Mouse (Mus musculus): Measurements from ENCODE around the gene Gm2663. TPM values are rescaled to one million over a fixed set of nuclear protein-coding genes. Genes with fewer than 3 reads are reported as not detected.
"Not testable (repeated sequence)": the region's sequence is repeated elsewhere in the genome, so short reads cannot be mapped to it uniquely, and the experiment has no call there.

Gm2663 gene
- 0.23 and 0.57 TPM in 2 replicates for polyA plus RNA-seq (2015; fragmentation: Nextera tagmentation; extraction: Ambion mirVana)

DNA sequence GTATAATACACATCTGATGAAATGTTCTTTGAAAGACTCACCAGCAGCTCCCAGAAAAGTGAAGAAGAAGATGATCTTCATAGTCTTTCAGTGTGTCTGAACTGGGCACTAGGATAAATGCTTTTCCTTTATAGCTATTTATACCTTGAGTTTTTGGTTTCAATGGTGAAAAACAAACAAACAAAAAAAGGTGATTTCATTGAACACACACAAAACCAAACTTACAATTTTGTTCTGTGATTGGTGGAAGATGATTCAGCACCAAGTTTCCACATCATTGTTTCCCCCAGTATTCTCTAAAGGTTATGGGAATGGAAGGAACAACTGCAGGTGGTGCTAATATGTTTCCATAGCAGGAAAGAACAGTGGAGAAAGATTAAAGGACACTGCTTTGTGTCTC, at the start of gene Gm2663:
TSS of gene Gm2663 (minus strand) at position 101 of the 400 bp plus-strand sequence.
- not testable (repeated sequence) for ATAC-seq (ENCODE audit: low FRiP score, low TSS enrichment); H3K4me1 ChIP-seq (replicated peaks; ENCODE audit: control insufficient read depth, insufficient read depth); H3K36me3 ChIP-seq (ENCODE audit: control insufficient read depth, insufficient read depth, low read length); H3K9ac ChIP-seq (ENCODE audit: low read length); H3K27ac ChIP-seq (replicated peaks); H3K4me2 ChIP-seq (replicated peaks; ENCODE audit: low read depth); H3K27me3 ChIP-seq (ENCODE audit: control insufficient read depth, insufficient read depth, low read length); H3K4me3 ChIP-seq (ENCODE audit: low read depth, low read length); H3K9me3 ChIP-seq (ENCODE audit: control insufficient read depth, low read length); DNase-seq (ENCODE audit: low spot score)

DNA sequence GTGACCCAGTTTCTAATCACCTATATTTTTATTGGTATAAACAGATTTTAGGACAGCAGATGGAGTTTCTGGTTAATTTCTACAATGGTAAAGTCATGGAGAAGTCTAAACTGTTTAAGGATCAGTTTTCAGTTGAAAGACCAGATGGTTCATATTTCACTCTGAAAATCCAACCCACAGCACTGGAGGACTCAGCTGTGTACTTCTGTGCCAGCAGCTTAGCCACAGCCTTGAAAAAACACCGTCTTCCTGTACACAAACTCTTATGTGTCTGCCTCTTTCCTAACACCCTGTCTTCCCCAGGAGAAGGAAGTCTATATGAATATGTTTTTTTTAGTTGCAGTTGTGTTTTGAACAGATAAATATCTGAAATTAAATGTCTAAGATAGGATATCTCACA, 49.3 kb upstream of the Gm2663 start:
- Histone ChIP-seq H3K27me3 (ENCODE audit: control insufficient read depth, insufficient read depth, low read length) (no peaks in the 10 kb centered on the region), H3K36me3 (ENCODE audit: control insufficient read depth, insufficient read depth, low read length) (no peaks in the 10 kb centered on the region), H3K4me2 (replicated peaks; ENCODE audit: low read depth) (no peak overlapping the region), H3K9me3 (ENCODE audit: control insufficient read depth, low read length) (no peaks in the 10 kb centered on the region), H3K4me1 (replicated peaks; ENCODE audit: control insufficient read depth, insufficient read depth) (no peaks in the 10 kb centered on the region), H3K4me3 (ENCODE audit: low read depth, low read length) (no peak overlapping the region), H3K9ac (ENCODE audit: low read length) (no peak overlapping the region), H3K27ac (replicated peaks) (no peak overlapping the region)
- DNase-seq (ENCODE audit: low spot score) (no peak), ATAC-seq (ENCODE audit: low FRiP score, low TSS enrichment) (no peak)
- 47% methylated on average over 1 of the region's 1 CpGs for WGBS
- no peak for TF ChIP-seq CTCF (IDR thresholded peaks at IDR 0.05; ENCODE audit: low read depth)
- TF ChIP-seq EP300 (optimal IDR thresholded peaks at IDR 0.05), result no peak

DNA sequence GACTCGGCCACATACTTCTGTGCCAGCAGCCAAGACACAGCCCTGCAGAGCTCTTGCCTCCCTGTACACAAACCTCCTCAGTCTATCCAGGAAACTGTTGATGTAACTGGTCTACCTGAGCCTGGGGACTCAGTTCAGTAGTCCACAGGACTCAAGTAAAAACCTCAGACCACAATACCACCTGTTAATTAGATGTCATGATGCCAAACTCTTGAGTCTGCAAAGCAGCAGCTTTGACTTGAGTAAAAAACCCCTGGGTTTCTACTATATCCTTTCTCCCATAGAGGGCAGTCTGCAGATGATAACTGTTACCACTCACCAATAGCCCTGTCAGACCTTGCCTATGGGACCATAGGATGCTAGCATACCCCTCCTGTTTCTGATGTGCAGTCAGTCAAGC, 48.7 kb upstream of the Gm2663 start:
- Histone ChIP-seq H3K27ac (replicated peaks) (no peak overlapping the region), H3K27me3 (ENCODE audit: control insufficient read depth, insufficient read depth, low read length) (no peaks in the 10 kb centered on the region), H3K9me3 (ENCODE audit: control insufficient read depth, low read length) (no peaks in the 10 kb centered on the region), H3K9ac (ENCODE audit: low read length) (no peak overlapping the region), H3K4me1 (replicated peaks; ENCODE audit: control insufficient read depth, insufficient read depth) (no peaks in the 10 kb centered on the region), H3K4me3 (ENCODE audit: low read depth, low read length) (no peak overlapping the region), H3K36me3 (ENCODE audit: control insufficient read depth, insufficient read depth, low read length) (no peaks in the 10 kb centered on the region), H3K4me2 (replicated peaks; ENCODE audit: low read depth) (no peak overlapping the region)
- ATAC-seq (ENCODE audit: low FRiP score, low TSS enrichment), result no peak
- no peak for DNase-seq (ENCODE audit: low spot score)
- 71% methylated on average over 1 of the region's 1 CpGs for WGBS
- TF ChIP-seq CTCF (IDR thresholded peaks at IDR 0.05; ENCODE audit: low read depth), result no peak

DNA sequence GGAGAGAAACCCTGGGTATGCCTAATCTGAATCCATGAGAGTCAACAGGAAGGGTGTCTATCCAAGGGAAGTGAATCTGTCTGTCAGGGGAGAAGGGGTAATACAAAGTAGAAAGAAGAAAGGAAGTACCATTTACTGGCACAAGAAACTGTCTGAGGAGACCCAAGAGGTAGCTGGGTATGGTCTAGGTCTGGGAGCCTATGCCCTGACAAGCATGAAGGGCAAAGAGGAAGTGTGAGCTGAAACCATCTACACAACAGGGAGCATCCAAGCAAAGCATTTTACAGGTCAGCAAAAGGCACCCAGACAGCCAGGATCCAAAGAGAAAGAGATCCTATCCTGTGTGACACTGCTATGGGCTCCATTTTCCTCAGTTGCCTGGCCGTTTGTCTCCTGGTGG, 47.9 kb upstream of the Gm2663 start:
- no peaks in the 10 kb centered on the region for H3K4me1 ChIP-seq (replicated peaks; ENCODE audit: control insufficient read depth, insufficient read depth)
- TF ChIP-seq EP300 (optimal IDR thresholded peaks at IDR 0.05), result no peak
- TF ChIP-seq CTCF (IDR thresholded peaks at IDR 0.05; ENCODE audit: low read depth), result no peak
- no peak overlapping the region for H3K27ac ChIP-seq (replicated peaks)
- WGBS, result 78% methylated on average over 1 of the region's 1 CpGs
- no peak overlapping the region for H3K4me3 ChIP-seq (ENCODE audit: low read depth, low read length)
- H3K9ac ChIP-seq (ENCODE audit: low read length), result no peak overlapping the region
- ATAC-seq (ENCODE audit: low FRiP score, low TSS enrichment), result no peak
- H3K27me3 ChIP-seq (ENCODE audit: control insufficient read depth, insufficient read depth, low read length), result no peaks in the 10 kb centered on the region
- H3K9me3 ChIP-seq (ENCODE audit: control insufficient read depth, low read length), result no peaks in the 10 kb centered on the region
- no peak for DNase-seq (ENCODE audit: low spot score)
- H3K36me3 ChIP-seq (ENCODE audit: control insufficient read depth, insufficient read depth, low read length), result no peaks in the 10 kb centered on the region
- no peak overlapping the region for H3K4me2 ChIP-seq (replicated peaks; ENCODE audit: low read depth)

DNA sequence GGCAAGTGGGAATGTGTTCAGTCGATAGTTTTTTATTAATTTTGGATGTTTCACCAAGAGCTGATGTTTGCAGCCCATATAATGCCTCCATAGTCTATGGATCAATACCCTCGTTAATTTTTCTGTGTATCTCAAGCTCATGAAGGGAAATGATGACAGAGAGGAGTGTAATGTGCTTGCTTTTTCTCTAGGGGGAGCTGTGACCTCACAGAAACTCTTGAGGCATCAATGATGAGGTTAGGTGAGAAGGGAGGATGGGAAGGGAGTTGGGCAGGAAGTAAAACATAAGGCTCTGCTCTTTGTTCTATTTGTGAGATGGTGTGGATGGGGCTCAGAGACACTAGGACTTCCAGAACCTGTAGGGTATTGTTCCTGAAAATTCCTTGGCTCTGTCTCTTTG, 47.3 kb upstream of the Gm2663 start:
- H3K4me3 ChIP-seq (ENCODE audit: low read depth, low read length), result no peak overlapping the region
- no peaks in the 10 kb centered on the region for H3K27me3 ChIP-seq (ENCODE audit: control insufficient read depth, insufficient read depth, low read length)
- H3K36me3 ChIP-seq (ENCODE audit: control insufficient read depth, insufficient read depth, low read length), result no peaks in the 10 kb centered on the region
- TF ChIP-seq EP300 (optimal IDR thresholded peaks at IDR 0.05), result no peak
- peak; percentile 55 for TF ChIP-seq CTCF (IDR thresholded peaks at IDR 0.05; ENCODE audit: low read depth)
- no peak overlapping the region for H3K9ac ChIP-seq (ENCODE audit: low read length)
- H3K9me3 ChIP-seq (ENCODE audit: control insufficient read depth, low read length), result no peaks in the 10 kb centered on the region
- ATAC-seq (ENCODE audit: low FRiP score, low TSS enrichment) (no peak), DNase-seq (ENCODE audit: low spot score) (no peak)
- H3K4me2 ChIP-seq (replicated peaks; ENCODE audit: low read depth), result no peak overlapping the region
- no peaks in the 10 kb centered on the region for H3K4me1 ChIP-seq (replicated peaks; ENCODE audit: control insufficient read depth, insufficient read depth)
- WGBS, result 54% methylated on average over 2 of the region's 2 CpGs
- H3K27ac ChIP-seq (replicated peaks), result no peak overlapping the region

DNA sequence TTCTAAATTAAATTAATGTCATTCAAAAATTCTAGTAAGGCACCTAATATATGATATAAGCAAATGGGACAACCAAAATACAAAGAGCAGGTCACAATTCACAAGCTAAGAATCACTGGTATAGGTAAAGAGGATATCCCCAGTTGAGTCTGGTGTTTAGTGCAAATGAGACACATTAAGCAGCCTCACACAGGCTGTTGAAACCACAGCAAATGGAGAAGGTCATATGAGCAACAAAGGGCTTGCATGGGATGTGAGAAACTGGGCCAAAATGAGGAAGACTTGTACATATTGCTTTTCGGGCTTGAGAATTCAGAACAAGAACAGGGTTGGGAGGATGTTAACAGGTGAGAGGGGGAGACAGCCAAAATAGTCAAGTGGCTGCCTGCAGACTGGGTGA, 45.5 kb upstream of the Gm2663 start:
- 67% methylated on average over 1 of the region's 1 CpGs for WGBS
- no peaks in the 10 kb centered on the region for H3K4me1 ChIP-seq (replicated peaks; ENCODE audit: control insufficient read depth, insufficient read depth)
- no peak for DNase-seq (ENCODE audit: low spot score)
- no peaks in the 10 kb centered on the region for H3K9me3 ChIP-seq (ENCODE audit: control insufficient read depth, low read length)
- no peak for TF ChIP-seq EP300 (optimal IDR thresholded peaks at IDR 0.05)
- no peak for TF ChIP-seq CTCF (IDR thresholded peaks at IDR 0.05; ENCODE audit: low read depth)
- H3K27me3 ChIP-seq (ENCODE audit: control insufficient read depth, insufficient read depth, low read length), result no peaks in the 10 kb centered on the region
- ATAC-seq (ENCODE audit: low FRiP score, low TSS enrichment), result no peak
- H3K36me3 ChIP-seq (ENCODE audit: control insufficient read depth, insufficient read depth, low read length), result no peaks in the 10 kb centered on the region
- no peak overlapping the region for H3K4me3 ChIP-seq (ENCODE audit: low read depth, low read length)
- no peak overlapping the region for H3K27ac ChIP-seq (replicated peaks)
- H3K4me2 ChIP-seq (replicated peaks; ENCODE audit: low read depth), result no peak overlapping the region
- H3K9ac ChIP-seq (ENCODE audit: low read length), result no peak overlapping the region
